Mouse (Mus musculus) kidney, embryonic 15.5 days (tissue): ENCODE results near the gene Cul4a. TPM values are rescaled to one million over a fixed set of nuclear protein-coding genes. Genes with fewer than 3 reads are reported as not detected.
"Not testable (repeated sequence)": the region's sequence is repeated elsewhere in the genome, so short reads cannot be mapped to it uniquely, and the experiment has no call there.

Source experiments
- ATAC-seq: fragments of 200-750 bp; cut with Nextera tagmentation; replicated peaks from 2 replicates; pipeline ENCODE4 v1.8.0; 2017; ENCODE audit warnings: moderate TSS enrichment; ENCODE audit not compliant: low FRiP score
- H3K27ac ChIP-seq: fragments of 300-500 bp; sonication (generic); 2 replicates; pipeline ENCODE4 v1.5.1; 2015; ENCODE audit warnings: mild to moderate bottlenecking, inconsistent platforms
- H3K27me3 ChIP-seq: fragments of 300-500 bp; sonication (generic); 2 replicates; pipeline ENCODE4 v1.6.1; 2015; ENCODE audit warnings: inconsistent platforms
- H3K36me3 ChIP-seq: fragments of 300-500 bp; sonication (generic); 2 replicates; pipeline ENCODE4 v1.6.1; 2015; ENCODE audit warnings: inconsistent platforms
- H3K4me1 ChIP-seq: fragments of 300-500 bp; sonication (generic); 2 replicates; pipeline ENCODE4 v1.6.1; 2015; ENCODE audit warnings: inconsistent platforms
- H3K4me2 ChIP-seq: fragments of 300-500 bp; sonication (generic); 2 replicates; pipeline ENCODE4 v1.6.1; 2015; ENCODE audit warnings: moderate library complexity, mild to moderate bottlenecking, inconsistent platforms
- H3K4me3 ChIP-seq: fragments of 300-500 bp; sonication (generic); replicated peaks from 2 replicates; pipeline ENCODE4 v1.5.1; 2015; ENCODE audit warnings: mild to moderate bottlenecking, inconsistent platforms
- H3K9ac ChIP-seq: fragments of 300-500 bp; sonication (generic); 2 replicates; pipeline ENCODE4 v1.6.1; 2015; ENCODE audit warnings: mild to moderate bottlenecking, inconsistent platforms
- H3K9me3 ChIP-seq: fragments of 300-500 bp; sonication (generic); replicated peaks from 2 replicates; pipeline ENCODE4 v1.6.1; 2016; ENCODE audit warnings: inconsistent platforms
- WGBS: fragments of 180-500 bp; shearing (Covaris S2); methylation state at CpG from one replicate; pipeline ENCODE4 v1.1.7; 2015; ENCODE audit warnings: mixed read lengths; 5-methylcytosine and 5-hydroxymethylcytosine counted together
- polyA plus RNA-seq: library from polyadenylated mRNA; unstranded; fragments of >200 nt; fragmentation: Nextera tagmentation; extraction: Ambion mirVana; gene quantifications from 2 replicates; pipeline ENCODE4 v1.2.1, GENCODE M21; 2015

Gene Cul4a
- polyA plus RNA-seq, 1 experiment from 2014 or later, result 105 TPM

- no peak overlapping the region for H3K4me3 ChIP-seq
- H3K36me3 ChIP-seq, result peaks cover 28% of the 10 kb centered on the region
- H3K9ac ChIP-seq, result no peak overlapping the region
- H3K4me1 ChIP-seq, result peaks cover 30% of the 10 kb centered on the region
- no peak for ATAC-seq
- H3K27ac ChIP-seq, result no peak overlapping the region
- no peaks in the 10 kb centered on the region for H3K9me3 ChIP-seq
- 86% methylated on average over 8 of the region's 8 CpGs for WGBS
- H3K4me2 ChIP-seq, result no peak overlapping the region
- no peaks in the 10 kb centered on the region for H3K27me3 ChIP-seq
These were observed 3.5 kb downstream of the Cul4a start for GRCm38 (mm10) chr8:13108967-13109366.

- Histone ChIP-seq H3K9me3 (no peaks in the 10 kb centered on the region), H3K4me2 (no peak overlapping the region), H3K4me1 (peaks cover 26% of the 10 kb centered on the region), H3K9ac (no peak overlapping the region), H3K4me3 (no peak overlapping the region), H3K27ac (no peak overlapping the region), H3K27me3 (no peaks in the 10 kb centered on the region), H3K36me3 (peaks cover 33% of the 10 kb centered on the region)
- no peak for ATAC-seq
- WGBS, result 63% methylated on average over 1 of the region's 1 CpGs
These were observed 4.1 kb downstream of the Cul4a start for GRCm38 (mm10) chr8:13109416-13109960.

- no peak for ATAC-seq
- Histone ChIP-seq H3K9ac (no peak overlapping the region), H3K4me3 (no peak overlapping the region), H3K4me2 (no peak overlapping the region), H3K9me3 (no peaks in the 10 kb centered on the region), H3K36me3 (peaks cover 46% of the 10 kb centered on the region), H3K27ac (no peak overlapping the region), H3K4me1 (peaks cover 17% of the 10 kb centered on the region), H3K27me3 (no peaks in the 10 kb centered on the region)
- 89% methylated on average over 11 of the region's 11 CpGs for WGBS
These were observed 6.5 kb downstream of the Cul4a start for GRCm38 (mm10) chr8:13111917-13112316.

DNA sequence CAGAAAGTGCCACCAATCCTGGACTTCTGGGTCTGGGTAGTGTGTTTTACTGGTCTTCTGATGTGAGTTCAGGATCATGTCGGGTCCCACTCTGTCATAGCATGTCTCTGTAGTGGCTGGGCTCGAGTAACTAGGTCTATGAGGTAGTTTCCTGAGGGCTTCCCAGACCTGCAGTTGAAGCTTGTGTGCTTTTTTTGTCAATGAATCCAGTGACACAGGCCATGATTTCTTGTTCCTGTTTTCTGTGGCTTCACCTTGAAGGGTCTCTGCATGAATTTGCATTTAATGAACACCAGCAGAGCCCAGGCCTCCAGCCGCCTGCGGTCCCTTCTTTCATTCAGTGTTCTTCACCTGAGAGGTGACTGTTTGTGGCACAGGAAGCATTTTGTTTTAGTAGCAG is 7.8 kb downstream of the Cul4a start:
- WGBS, result 89% methylated on average over 4 of the region's 4 CpGs
- Histone ChIP-seq H3K4me3 (no peak overlapping the region), H3K4me2 (no peak overlapping the region), H3K9me3 (no peaks in the 10 kb centered on the region), H3K4me1 (peaks cover 7% of the 10 kb centered on the region), H3K36me3 (peaks cover 47% of the 10 kb centered on the region), H3K27me3 (no peaks in the 10 kb centered on the region), H3K27ac (no peak overlapping the region), H3K9ac (no peak overlapping the region)
- no peak for ATAC-seq

DNA sequence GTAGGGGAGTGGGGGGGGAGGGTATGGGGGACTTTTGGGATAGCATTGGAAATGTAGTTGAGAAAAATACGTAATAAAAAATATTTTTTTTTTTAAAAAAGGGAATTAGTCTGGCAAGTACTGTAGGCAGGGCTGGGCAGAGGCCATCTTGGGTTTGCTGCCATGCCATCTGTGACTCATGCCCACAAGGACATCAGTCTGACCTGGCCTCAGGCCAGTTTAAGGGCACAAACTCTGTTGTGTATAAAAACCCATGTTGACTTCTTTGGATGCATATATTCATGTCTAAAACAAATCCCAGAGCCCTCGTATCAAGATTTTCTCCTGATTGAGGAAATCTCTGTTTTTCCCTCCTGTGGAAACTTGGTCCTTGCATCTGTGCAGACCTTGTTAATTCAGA is 11.7 kb downstream of the Cul4a start:
- peaks cover 70% of the 10 kb centered on the region for H3K36me3 ChIP-seq
- H3K4me2 ChIP-seq, result no peak overlapping the region
- no peak overlapping the region for H3K27ac ChIP-seq
- ATAC-seq, result no peak
- H3K9ac ChIP-seq, result no peak overlapping the region
- H3K4me1 ChIP-seq, result no peaks in the 10 kb centered on the region
- H3K9me3 ChIP-seq, result no peaks in the 10 kb centered on the region
- 95% methylated on average over 2 of the region's 2 CpGs for WGBS
- no peak overlapping the region for H3K4me3 ChIP-seq
- no peaks in the 10 kb centered on the region for H3K27me3 ChIP-seq

DNA sequence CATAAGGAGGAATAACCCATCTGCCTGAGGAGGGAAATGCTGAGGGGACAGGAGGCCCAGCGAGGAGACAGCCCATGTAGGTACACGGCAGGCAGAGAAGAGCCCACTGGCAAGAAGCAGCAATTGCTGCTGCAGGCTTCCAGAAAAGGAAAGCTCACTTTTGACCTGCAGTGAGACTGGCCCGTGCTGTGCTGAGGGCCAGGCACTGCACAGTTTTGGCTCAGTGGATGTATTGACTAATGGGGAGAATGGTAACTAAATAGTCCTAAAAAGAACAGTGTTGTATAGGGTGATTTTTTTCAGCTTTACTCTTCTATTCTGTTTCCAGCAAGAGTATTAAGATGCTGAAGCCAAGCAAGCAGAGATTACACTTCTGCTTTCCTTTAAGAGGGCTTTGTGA is 13.1 kb downstream of the Cul4a start:
- no peak for ATAC-seq
- Histone ChIP-seq H3K9ac (no peak overlapping the region), H3K4me2 (no peak overlapping the region), H3K27me3 (no peaks in the 10 kb centered on the region), H3K4me3 (no peak overlapping the region), H3K9me3 (no peaks in the 10 kb centered on the region), H3K4me1 (no peaks in the 10 kb centered on the region), H3K36me3 (peaks cover 72% of the 10 kb centered on the region), H3K27ac (no peak overlapping the region)
- 94% methylated on average over 3 of the region's 3 CpGs for WGBS

DNA sequence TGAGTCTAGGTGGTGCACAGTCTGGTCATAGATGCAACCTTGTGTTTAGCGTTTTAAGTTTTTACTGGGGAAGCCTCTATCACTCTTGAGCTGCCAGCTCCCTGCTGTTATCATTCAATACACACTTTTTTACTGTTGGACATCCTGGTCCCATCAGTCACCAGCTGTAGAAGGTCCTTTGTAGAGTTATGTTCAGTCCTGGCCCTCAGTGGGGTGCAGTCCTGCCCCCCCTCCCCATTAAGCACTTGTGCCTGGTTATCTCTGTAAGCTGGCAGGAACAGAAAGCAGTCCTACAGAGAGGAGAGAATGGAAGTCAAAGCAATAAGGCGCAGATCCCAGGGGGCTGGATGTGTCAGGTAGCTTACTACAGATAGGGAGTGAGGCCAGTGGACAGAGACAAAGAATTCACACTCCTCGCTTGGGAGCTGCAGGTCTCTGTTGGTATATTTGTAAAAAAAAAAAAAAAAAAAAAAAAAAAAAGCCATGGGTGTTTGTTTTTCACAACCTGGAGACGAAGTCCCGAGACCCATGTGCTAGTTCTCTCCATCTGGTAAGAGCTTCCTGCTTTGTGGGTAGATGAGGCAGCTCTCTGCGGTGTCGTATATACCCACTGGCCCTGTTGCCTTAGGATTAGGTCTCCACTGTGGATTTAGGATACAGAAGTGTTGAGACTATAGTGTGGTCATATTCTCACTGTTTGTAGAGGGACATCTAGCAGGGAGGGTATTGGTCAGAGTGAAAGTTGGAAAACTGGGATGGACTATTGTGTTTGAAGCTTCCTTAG is 15.7 kb downstream of the Cul4a start:
- peaks cover 75% of the 10 kb centered on the region for H3K36me3 ChIP-seq
- no peak overlapping the region for H3K4me3 ChIP-seq
- H3K4me2 ChIP-seq, result no peak overlapping the region
- WGBS, result 92% methylated on average over 7 of the region's 7 CpGs
- no peaks in the 10 kb centered on the region for H3K27me3 ChIP-seq
- H3K9me3 ChIP-seq, result no peaks in the 10 kb centered on the region
- H3K27ac ChIP-seq, result no peak overlapping the region
- no peaks in the 10 kb centered on the region for H3K4me1 ChIP-seq
- no peak for ATAC-seq
- no peak overlapping the region for H3K9ac ChIP-seq

DNA sequence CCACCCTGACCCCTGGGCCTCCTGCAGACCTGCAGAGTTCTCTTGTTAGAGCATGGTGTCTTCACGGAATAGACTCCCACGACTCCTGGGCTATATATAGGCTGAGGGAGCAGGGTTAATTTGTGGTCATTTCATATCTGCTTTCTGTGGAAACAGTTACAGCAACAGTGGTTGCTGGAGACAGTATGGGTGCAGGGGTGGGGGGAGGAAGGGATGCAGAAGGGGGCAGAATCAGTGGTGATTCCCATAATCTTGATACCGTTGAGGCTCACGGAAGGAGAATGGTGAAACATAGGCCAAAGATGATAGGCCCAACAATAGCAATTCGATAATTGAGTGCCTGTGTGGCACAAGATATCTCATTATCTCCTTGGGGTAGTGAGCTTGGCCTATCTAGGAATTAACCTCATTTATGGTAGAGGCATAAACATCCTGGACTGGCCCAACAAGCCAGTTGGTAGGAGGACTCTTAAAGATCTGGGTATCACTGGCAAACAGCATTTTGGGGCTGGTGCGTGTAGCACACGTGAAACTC is 17.5 kb downstream of the Cul4a start:
- no peak for ATAC-seq
- Histone ChIP-seq H3K9me3 (no peaks in the 10 kb centered on the region), H3K4me1 (no peaks in the 10 kb centered on the region), H3K4me3 (no peak overlapping the region), H3K4me2 (no peak overlapping the region), H3K27ac (no peak overlapping the region), H3K27me3 (no peaks in the 10 kb centered on the region), H3K9ac (no peak overlapping the region), H3K36me3 (peaks cover 87% of the 10 kb centered on the region)
- 93% methylated on average over 7 of the region's 7 CpGs for WGBS

DNA sequence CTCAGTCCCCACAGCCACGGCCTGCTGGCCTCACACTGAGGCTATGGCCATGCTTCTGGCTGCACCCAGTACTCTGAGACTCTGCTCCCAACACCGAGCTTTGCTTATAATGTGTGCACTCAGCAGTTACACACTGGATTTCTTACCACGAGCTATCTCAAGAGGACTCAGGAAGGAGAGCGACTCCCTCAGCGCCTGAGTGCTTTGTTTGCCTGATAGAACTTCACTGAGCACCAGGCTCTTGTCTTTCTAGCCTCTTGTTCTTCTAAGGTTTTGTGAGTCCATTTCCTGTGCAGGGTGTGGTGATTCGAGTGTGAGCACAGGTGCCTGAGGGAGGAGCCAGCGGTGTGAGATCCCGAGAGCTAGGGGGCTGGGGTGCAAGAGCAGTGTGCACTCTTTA is 19.5 kb downstream of the Cul4a start:
- Histone ChIP-seq H3K9me3 (no peaks in the 10 kb centered on the region), H3K4me3 (no peak overlapping the region), H3K36me3 (peaks cover 87% of the 10 kb centered on the region), H3K27me3 (no peaks in the 10 kb centered on the region), H3K27ac (no peak overlapping the region), H3K9ac (no peak overlapping the region), H3K4me2 (no peak overlapping the region), H3K4me1 (no peaks in the 10 kb centered on the region)
- ATAC-seq, result no peak
- 91% methylated on average over 8 of the region's 8 CpGs for WGBS

GRCm38 (mm10) chr8:13132220-13132619 is 26.8 kb downstream of the Cul4a start:
- not testable (repeated sequence) for H3K4me3 ChIP-seq, ATAC-seq, H3K9ac ChIP-seq, H3K27me3 ChIP-seq, H3K27ac ChIP-seq, H3K4me2 ChIP-seq, H3K9me3 ChIP-seq, H3K4me1 ChIP-seq
- WGBS, result 73% methylated on average over 9 of the region's 9 CpGs
- peaks cover 99% of the 10 kb centered on the region for H3K36me3 ChIP-seq

GRCm38 (mm10) chr8:13139641-13140182 is 34.3 kb downstream of the Cul4a start:
- peaks cover 99% of the 10 kb centered on the region for H3K36me3 ChIP-seq
- H3K9me3 ChIP-seq, result no peaks in the 10 kb centered on the region
- H3K9ac ChIP-seq, result no peak overlapping the region
- H3K27ac ChIP-seq, result no peak overlapping the region
- H3K4me3 ChIP-seq, result no peak overlapping the region
- no peak overlapping the region for H3K4me2 ChIP-seq
- ATAC-seq, result no peak
- 94% methylated on average over 6 of the region's 6 CpGs for WGBS
- H3K27me3 ChIP-seq, result no peaks in the 10 kb centered on the region
- H3K4me1 ChIP-seq, result no peaks in the 10 kb centered on the region

GRCm38 (mm10) chr8:13141681-13142080 is 36.3 kb downstream of the Cul4a start:
- H3K4me2 ChIP-seq, result no peak overlapping the region
- no peak overlapping the region for H3K27ac ChIP-seq
- H3K4me1 ChIP-seq, result no peaks in the 10 kb centered on the region
- peaks cover 99% of the 10 kb centered on the region for H3K36me3 ChIP-seq
- H3K27me3 ChIP-seq, result no peaks in the 10 kb centered on the region
- H3K9ac ChIP-seq, result no peak overlapping the region
- H3K4me3 ChIP-seq, result no peak overlapping the region
- no peaks in the 10 kb centered on the region for H3K9me3 ChIP-seq
- WGBS, result 87% methylated on average over 5 of the region's 5 CpGs
- no peak for ATAC-seq
